Mouse (Mus musculus) thymus, adult 2 months (tissue): ENCODE data around the gene Atf6.

Source experiments
- CTCF ChIP-seq: fragments of 200-500 bp; IDR thresholded peaks from 2 replicates; pipeline ENCODE4 v1.5.1; 2012; ENCODE audit warnings: mild to moderate bottlenecking, control low read depth, low read length, moderate library complexity, borderline replicate concordance; ENCODE audit not compliant: control insufficient read depth, poor library complexity, insufficient read depth; ENCODE audit errors: extremely low read depth
- POLR2A ChIP-seq: fragments of 200-500 bp; IDR thresholded peaks from 2 replicates; pipeline ENCODE4 v1.6.1; 2012; ENCODE audit warnings: mild to moderate bottlenecking, low read length, control low read depth, moderate library complexity; ENCODE audit not compliant: control insufficient read depth, poor library complexity, insufficient read depth; ENCODE audit errors: extremely low read depth

DNA sequence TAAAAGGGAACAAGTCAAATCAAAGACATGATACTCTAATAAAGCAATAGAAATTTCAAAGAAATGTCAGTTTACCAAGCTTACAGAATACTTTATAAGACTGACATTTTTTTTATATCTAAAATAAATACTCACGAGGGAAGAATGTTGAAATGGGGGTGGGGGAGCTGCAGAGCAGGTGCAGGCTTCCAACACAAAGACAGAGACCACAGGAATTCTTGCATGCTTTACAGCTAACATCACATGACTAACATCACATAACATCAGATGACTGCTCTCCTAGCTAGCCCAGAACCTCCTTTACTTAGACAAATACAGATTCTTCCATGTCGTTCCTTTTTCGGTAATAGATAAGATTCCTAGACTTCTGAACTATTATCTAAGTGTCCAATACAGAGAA, 76.6 kb downstream of the Atf6 start:
- TF ChIP-seq CTCF (no peak), POLR2A (no peak)
